Mouse (Mus musculus) MEL (cell line): ENCODE measurements around the gene Kank1. TPM values are rescaled to one million over a fixed set of nuclear protein-coding genes. Genes with fewer than 3 reads are reported as not detected.

Experiments
- DNase-seq: peaks from one replicate; pipeline ENCODE4 v3.0.0; 2011; ENCODE audit warnings: low read depth, low spot score
- H3K27ac ChIP-seq: 2 replicates; pipeline ENCODE4 v1.5.1; 2012; ENCODE audit warnings: low read depth, mild to moderate bottlenecking, control low read depth, low read length, moderate library complexity; ENCODE audit not compliant: control insufficient read depth
- H3K27me3 ChIP-seq, 2 experiments: fragments of 150-350 bp in 1 of 2; sonication (generic) in 1 of 2; 2 replicates each; pipeline ENCODE4 v1.6.1; 2012; ENCODE audit warnings: low read length in 2 of 2, mild to moderate bottlenecking in 2 of 2, improper control_type of control experiment in 1 of 2, moderate library complexity in 1 of 2; ENCODE audit not compliant: insufficient read depth in 2 of 2, control insufficient read depth in 1 of 2
- H3K36me3 ChIP-seq, 2 experiments: 2 replicates each; pipeline ENCODE4 v1.6.1; 2012 to 2014; ENCODE audit warnings: low read length in 2 of 2, improper control_type of control experiment in 1 of 2, inconsistent platforms in 1 of 2, mild to moderate bottlenecking in 1 of 2; ENCODE audit not compliant: insufficient read depth in 2 of 2, control insufficient read depth in 1 of 2
- H3K4me1 ChIP-seq, 2 experiments: fragments of 150-350 bp in 1 of 2; sonication (generic) in 1 of 2; 2 replicates each; pipeline ENCODE4 v1.6.1; 2012; ENCODE audit warnings: low read length in 2 of 2, improper control_type of control experiment in 1 of 2, mild to moderate bottlenecking in 1 of 2; ENCODE audit not compliant: insufficient read depth in 2 of 2, control insufficient read depth in 1 of 2
- H3K4me3 ChIP-seq, 2 experiments: fragments of 150-350 bp in 1 of 2; sonication (generic) in 1 of 2; 2 replicates each; pipeline ENCODE4 v1.5.1; 2012; ENCODE audit warnings: low read depth in 2 of 2, low read length in 2 of 2, mild to moderate bottlenecking in 2 of 2, moderate library complexity in 2 of 2, control low read depth in 1 of 2, improper control_type of control experiment in 1 of 2; ENCODE audit not compliant: control insufficient read depth in 1 of 2, insufficient read depth in 1 of 2
- H3K79me2 ChIP-seq: 2 replicates; pipeline ENCODE4 v1.6.1; 2012; ENCODE audit warnings: mild to moderate bottlenecking, low read length, moderate library complexity; ENCODE audit not compliant: control insufficient read depth, poor library complexity, insufficient read depth
- H3K9ac ChIP-seq: 2 replicates; pipeline ENCODE4 v1.6.1; 2012; ENCODE audit warnings: low read depth, mild to moderate bottlenecking, control low read depth, low read length, moderate library complexity; ENCODE audit not compliant: control insufficient read depth, poor library complexity, severe bottlenecking
- H3K9me3 ChIP-seq: fragments of 150-350 bp; sonication (generic); replicated peaks from 2 replicates; pipeline ENCODE4 v1.6.1; 2012; ENCODE audit warnings: mild to moderate bottlenecking, low read length, improper control_type of control experiment, moderate library complexity; ENCODE audit not compliant: insufficient read depth
- BHLHE40 ChIP-seq: IDR thresholded peaks from 2 replicates; pipeline ENCODE4 v1.6.1; 2012; ENCODE audit warnings: low read depth, mild to moderate bottlenecking, inconsistent platforms, low read length, improper control_type of control experiment, borderline replicate concordance
- CHD1 ChIP-seq: IDR thresholded peaks from 2 replicates; pipeline ENCODE4 v1.6.1; 2012; ENCODE audit warnings: low read depth, mild to moderate bottlenecking, inconsistent platforms, low read length, improper control_type of control experiment
- E2F4 ChIP-seq: IDR thresholded peaks from 2 replicates; pipeline ENCODE4 v1.6.1; 2011; ENCODE audit warnings: low read depth, low read length, improper control_type of control experiment, borderline replicate concordance
- ELF1 ChIP-seq: IDR thresholded peaks from 2 replicates; pipeline ENCODE4 v1.6.1; 2014; ENCODE audit warnings: low read depth, mild to moderate bottlenecking, inconsistent platforms, low read length, improper control_type of control experiment, moderate library complexity
- EP300 ChIP-seq, 2 experiments: IDR thresholded peaks; 2 replicates each; pipeline ENCODE4 v1.6.1; 2011; ENCODE audit warnings: improper control_type of control experiment in 2 of 2, low read length in 2 of 2, low read depth in 1 of 2, mild to moderate bottlenecking in 1 of 2
- GABPA ChIP-seq: IDR thresholded peaks from 2 replicates; pipeline ENCODE4 v1.6.1; 2012; ENCODE audit warnings: low read depth, mild to moderate bottlenecking, inconsistent platforms, low read length, improper control_type of control experiment, moderate library complexity
- HCFC1 ChIP-seq: IDR thresholded peaks from 2 replicates; pipeline ENCODE4 v1.6.1; 2012; ENCODE audit warnings: low read depth, mild to moderate bottlenecking, inconsistent platforms, low read length, improper control_type of control experiment, moderate library complexity
- KAT2A ChIP-seq: conservative IDR thresholded peaks from 2 replicates; pipeline ENCODE4 v1.6.1; 2012; ENCODE audit warnings: low read depth, low read length, improper control_type of control experiment, inconsistent platforms
- MAFK ChIP-seq: IDR thresholded peaks from 2 replicates; pipeline ENCODE4 v1.6.1; 2011; ENCODE audit warnings: low read depth, mild to moderate bottlenecking, low read length, improper control_type of control experiment, borderline replicate concordance
- MYC ChIP-seq: IDR thresholded peaks from 2 replicates; pipeline ENCODE4 v1.6.1; 2011; ENCODE audit warnings: low read depth, mild to moderate bottlenecking, low read length, improper control_type of control experiment, moderate library complexity
- POLR2AphosphoS5 ChIP-seq: IDR thresholded peaks from 2 replicates; pipeline ENCODE4 v1.6.1; 2012; ENCODE audit warnings: low read depth, borderline replicate concordance, mild to moderate bottlenecking, inconsistent platforms, low read length, moderate library complexity, mixed read lengths
- RAD21 ChIP-seq: IDR thresholded peaks from 2 replicates; pipeline ENCODE4 v1.6.1; 2011; ENCODE audit warnings: mild to moderate bottlenecking, low read depth, low read length, improper control_type of control experiment
- RCOR1 ChIP-seq: IDR thresholded peaks from 2 replicates; pipeline ENCODE4 v1.6.1; 2012; ENCODE audit warnings: low read depth, mild to moderate bottlenecking, inconsistent platforms, low read length, improper control_type of control experiment
- SIN3A ChIP-seq: IDR thresholded peaks from 2 replicates; pipeline ENCODE4 v1.6.1; 2012; ENCODE audit warnings: low read length, improper control_type of control experiment, inconsistent platforms
- TAL1 ChIP-seq: IDR thresholded peaks from 2 replicates; pipeline ENCODE4 v1.6.1; 2012; ENCODE audit warnings: mild to moderate bottlenecking, inconsistent platforms, low read length, moderate library complexity, mixed read lengths
- TBP ChIP-seq: IDR thresholded peaks from 2 replicates; pipeline ENCODE4 v1.8.0; 2011; ENCODE audit warnings: low read depth, low read length, improper control_type of control experiment
- TCF12 ChIP-seq: IDR thresholded peaks from 2 replicates; pipeline ENCODE4 v1.6.1; 2014; ENCODE audit warnings: low read depth, mild to moderate bottlenecking, inconsistent platforms, low read length, improper control_type of control experiment, moderate library complexity
- UBTF ChIP-seq: IDR thresholded peaks from 2 replicates; pipeline ENCODE4 v1.6.1; 2012; ENCODE audit warnings: low read depth, mild to moderate bottlenecking, inconsistent platforms, low read length, improper control_type of control experiment, moderate library complexity, borderline replicate concordance; ENCODE audit not compliant: insufficient read depth
- USF2 ChIP-seq, 2 experiments: IDR thresholded peaks; 2 replicates each; pipeline ENCODE4 v1.6.1; 2011 to 2012; ENCODE audit warnings: improper control_type of control experiment in 2 of 2, low read length in 2 of 2, borderline replicate concordance in 1 of 2, inconsistent platforms in 1 of 2, low read depth in 1 of 2, mild to moderate bottlenecking in 1 of 2; ENCODE audit not compliant: insufficient read depth in 1 of 2
- ZC3H11A ChIP-seq: IDR thresholded peaks from 2 replicates; pipeline ENCODE4 v1.6.1; 2012; ENCODE audit warnings: low read depth, mild to moderate bottlenecking, inconsistent platforms, low read length, improper control_type of control experiment
- ZKSCAN1 ChIP-seq: IDR thresholded peaks from 2 replicates; pipeline ENCODE4 v1.6.1; 2012; ENCODE audit warnings: low read depth, mild to moderate bottlenecking, inconsistent platforms, low read length, improper control_type of control experiment, moderate library complexity
- ZNF384 ChIP-seq: IDR thresholded peaks from 2 replicates; pipeline ENCODE4 v1.6.1; 2012; ENCODE audit warnings: low read depth, mild to moderate bottlenecking, inconsistent platforms, low read length, improper control_type of control experiment
- polyA plus RNA-seq, 2 experiments: library from polyadenylated mRNA; stranded (reverse) in 1 of 2; unstranded in 1 of 2; fragments of >175 nt in 1 of 2; fragments of >200 nt in 1 of 2; gene quantifications; 2 replicates each; pipeline versions ENCODE4 v1.2.1 to v1.2.4; 2012; ENCODE audit warnings: low replicate concordance in 2 of 2, low read depth in 1 of 2; ENCODE audit not compliant: insufficient read length in 2 of 2, insufficient read depth in 1 of 2, missing spikeins in 1 of 2
- total RNA-seq: library from RNA; depleted of rRNA; stranded (reverse); fragments of 300-350 nt; gene quantifications from 2 replicates; pipeline ENCODE4 v1.2.3, GENCODE M21; 2012

Gene Kank1
- total and polyA plus RNA-seq, 3 experiments: not detected

- no peak overlapping the region for H3K4me3 ChIP-seq
- no peaks in the 10 kb centered on the region for H3K36me3 ChIP-seq
- H3K9me3 ChIP-seq: no peaks in the 10 kb centered on the region
- no peaks in the 10 kb centered on the region for H3K79me2 ChIP-seq
- H3K4me1 ChIP-seq: no peaks in the 10 kb centered on the region
- H3K9ac ChIP-seq: no peak overlapping the region
- H3K27me3 ChIP-seq: no peaks in the 10 kb centered on the region
- H3K27ac ChIP-seq: no peak overlapping the region
- no peak for TF ChIP-seq BHLHE40
- no peak for DNase-seq
These were observed 120.3 kb downstream of the Kank1 start for GRCm38 (mm10) chr19:25357094-25357493.

DNA sequence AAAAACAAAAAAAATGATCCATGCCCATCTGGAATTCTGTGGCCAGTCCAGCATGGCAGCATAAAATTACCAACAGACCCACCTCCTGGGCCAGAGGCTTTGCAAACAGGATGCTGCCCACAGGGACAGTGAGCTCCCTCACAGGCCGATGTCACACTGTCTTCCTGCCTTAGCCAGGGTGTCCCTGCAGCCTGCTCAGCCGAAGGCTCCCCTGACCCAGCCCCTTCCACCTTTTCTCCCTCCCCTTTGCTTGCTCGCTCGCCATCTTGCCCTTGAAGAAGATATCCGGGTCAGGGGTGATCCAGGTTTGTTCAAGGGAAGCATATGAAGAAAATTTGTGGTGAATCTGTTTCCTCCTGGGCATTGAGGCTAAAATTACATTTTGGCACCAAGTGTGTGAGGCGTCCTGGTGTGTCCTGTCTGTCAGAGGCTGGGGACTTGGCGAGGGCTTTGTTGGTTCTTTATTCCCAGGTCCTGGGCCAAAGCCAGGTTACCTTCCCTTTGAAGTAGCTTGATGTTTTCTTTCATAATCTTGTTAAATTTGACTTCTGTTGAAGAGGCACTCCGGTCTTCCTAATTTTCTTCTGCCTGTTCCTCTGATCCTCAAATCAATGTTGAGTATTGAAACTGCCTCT is 121.8 kb downstream of the Kank1 start:
- Histone ChIP-seq H3K79me2 (no peaks in the 10 kb centered on the region), H3K9me3 (no peaks in the 10 kb centered on the region), H3K4me3 (no peak overlapping the region), H3K27ac (no peak overlapping the region), H3K36me3 (no peaks in the 10 kb centered on the region), H3K9ac (no peak overlapping the region), H3K27me3 (no peaks in the 10 kb centered on the region), H3K4me1 (no peaks in the 10 kb centered on the region)
- DNase-seq: no peak
- TF ChIP-seq CHD1 (no peak), ELF1 (no peak), ZKSCAN1 (no peak), GABPA (no peak), ZNF384 (no peak)

DNA sequence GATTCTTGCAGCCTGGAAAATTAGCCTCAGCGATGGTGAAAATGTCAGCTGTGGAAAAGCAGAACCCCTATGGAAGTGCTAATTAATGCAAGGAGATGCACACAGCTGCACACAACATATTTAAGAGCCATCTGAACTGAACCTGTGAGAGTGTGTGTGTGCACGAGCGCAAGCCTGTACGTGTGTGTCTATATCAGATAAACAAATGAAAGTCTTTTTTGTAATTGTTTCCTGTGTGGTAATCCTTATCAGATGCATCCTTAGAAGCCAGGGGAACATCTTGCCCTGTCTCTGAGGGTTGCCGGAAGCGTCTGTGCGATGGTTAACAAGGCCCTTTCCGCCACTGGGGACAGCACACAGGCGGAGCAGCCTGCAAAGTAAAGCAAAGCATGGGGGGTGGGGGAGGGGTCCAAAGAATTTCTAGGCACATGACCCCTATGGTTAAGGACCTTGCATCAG is 123.8 kb downstream of the Kank1 start:
- no peak overlapping the region for H3K27ac ChIP-seq
- no peaks in the 10 kb centered on the region for H3K4me1 ChIP-seq
- H3K36me3 ChIP-seq: no peaks in the 10 kb centered on the region
- no peaks in the 10 kb centered on the region for H3K9me3 ChIP-seq
- H3K79me2 ChIP-seq: no peaks in the 10 kb centered on the region
- no peak overlapping the region for H3K9ac ChIP-seq
- TF ChIP-seq E2F4: no peak
- TF ChIP-seq KAT2A: no peak
- TF ChIP-seq RAD21: no peak
- no peak for TF ChIP-seq TCF12
- TF ChIP-seq UBTF: no peak
- no peak for TF ChIP-seq ZC3H11A
- TF ChIP-seq EP300 (IDR thresholded peaks at IDR 0.05; ENCODE audit: low read depth in 1 of 2, low read length in 2 of 2): no peak
- no peak for TF ChIP-seq MYC
- no peak for TF ChIP-seq USF2 (IDR thresholded peaks at IDR 0.05; ENCODE audit: borderline replicate concordance in 1 of 2, insufficient read depth in 1 of 2, low read depth in 1 of 2, low read length in 2 of 2)
- no peak for TF ChIP-seq ZKSCAN1
- no peak for TF ChIP-seq MAFK
- TF ChIP-seq TBP: no peak
- no peak for TF ChIP-seq SIN3A
- no peak for TF ChIP-seq POLR2AphosphoS5
- TF ChIP-seq GABPA: no peak
- TF ChIP-seq TAL1: no peak
- no peak for TF ChIP-seq RCOR1
- no peak for TF ChIP-seq HCFC1
- H3K4me3 ChIP-seq: no peak overlapping the region
- no peak for DNase-seq
- H3K27me3 ChIP-seq: no peaks in the 10 kb centered on the region
